In genomic region chr16:7931676-7932075, GRCm38 (mm10) we compare ENCODE assay signal across 19 mouse cellular contexts.
DNase-seq lines count a peak whose midpoint lies in the region; ATAC-seq and TF ChIP-seq lines count a peak whose summit lies in the region.
"Had no signal": no experiment of that assay in that cellular context is flagged by ENCODE, and none has a peak within 500 bp of the region (broad histone marks: within the 10 kb centered on the region; RNA-seq: fewer than 3 reads in every experiment).

No protein-coding gene starts in this region.

- no peak overlapping the region for H3K4me3 ChIP-seq in cerebellum, adult 2 months (replicated peaks; ENCODE audit: insufficient read depth, low read depth, low read length)
- H3K4me3 ChIP-seq in midbrain, embryonic 11.5 days (ENCODE audit: low read depth, low read length) = no peak overlapping the region
- H3K4me3 ChIP-seq in midbrain, embryonic 14.5 days (replicated peaks; ENCODE audit: low read depth, low read length) = no peak overlapping the region
- H3K4me3 ChIP-seq: embryonic facial prominence, embryonic 10.5 days; embryonic facial prominence, embryonic 12.5 days; forebrain, embryonic 13.5 days; forebrain, embryonic 15.5 days had no signal

- TF ChIP-seq CTCF in cerebellum, adult 2 months (IDR thresholded peaks at IDR 0.05; ENCODE audit: borderline replicate concordance, insufficient read depth, low read depth, low read length) = no peak

- H3K4me1 ChIP-seq in cerebellum, adult 2 months (ENCODE audit: control insufficient read depth, insufficient read depth, low read length) = peaks cover under 1% of the 10 kb centered on the region; the same call in 1 of the 2 replicates
- no peaks in the 10 kb centered on the region for H3K4me1 ChIP-seq in midbrain, embryonic 11.5 days (ENCODE audit: control insufficient read depth, insufficient read depth, low read length)
- H3K4me1 ChIP-seq in midbrain, embryonic 14.5 days (ENCODE audit: control insufficient read depth, insufficient read depth, low read length) = no peaks in the 10 kb centered on the region
- H3K4me1 ChIP-seq: embryonic facial prominence, embryonic 10.5 days; embryonic facial prominence, embryonic 12.5 days; forebrain, embryonic 15.5 days had no signal

- no peak for ATAC-seq in midbrain, embryonic 11.5 days (ENCODE audit: low FRiP score)
- no peak for ATAC-seq in midbrain, embryonic 14.5 days (ENCODE audit: low FRiP score, low TSS enrichment)
- ATAC-seq: activated CD4-positive, CD25-positive, alpha-beta regulatory T cell, adult 4 months; CD4-positive, CD25-positive, alpha-beta regulatory T cell, adult 4 months; forebrain, embryonic 13.5 days; forebrain, embryonic 15.5 days; forebrain, postnatal 0 days had no signal

- H3K27me3 ChIP-seq in cerebellum, adult 2 months (ENCODE audit: control insufficient read depth, insufficient read depth, low read length) = no peaks in the 10 kb centered on the region
- H3K27me3 ChIP-seq in midbrain, embryonic 11.5 days (ENCODE audit: control insufficient read depth, insufficient read depth, low read length) = no peaks in the 10 kb centered on the region
- no peaks in the 10 kb centered on the region for H3K27me3 ChIP-seq in midbrain, embryonic 14.5 days (ENCODE audit: control insufficient read depth, insufficient read depth, low read length)
- H3K27me3 ChIP-seq: CH12.LX; embryonic facial prominence, embryonic 12.5 days; forebrain, embryonic 13.5 days; forebrain, embryonic 15.5 days had no signal

- no peaks in the 10 kb centered on the region for H3K9me3 ChIP-seq in midbrain, embryonic 11.5 days (ENCODE audit: control insufficient read depth, low read length)
- H3K9me3 ChIP-seq in midbrain, embryonic 14.5 days (ENCODE audit: control insufficient read depth, low read length) = no peaks in the 10 kb centered on the region
- H3K9me3 ChIP-seq: embryonic facial prominence, embryonic 10.5 days; embryonic facial prominence, embryonic 12.5 days; forebrain, embryonic 13.5 days; forebrain, embryonic 15.5 days had no signal

- no peak for TF ChIP-seq POLR2A in cerebellum, adult 2 months (IDR thresholded peaks at IDR 0.05; ENCODE audit: borderline replicate concordance, insufficient read depth, low read length)

- no peaks in the 10 kb centered on the region for H3K36me3 ChIP-seq in midbrain, embryonic 11.5 days (ENCODE audit: control insufficient read depth, insufficient read depth, low read length)
- H3K36me3 ChIP-seq in midbrain, embryonic 14.5 days (ENCODE audit: control insufficient read depth, insufficient read depth, low read length) = no peaks in the 10 kb centered on the region
- H3K36me3 ChIP-seq: embryonic facial prominence, embryonic 10.5 days; embryonic facial prominence, embryonic 12.5 days; forebrain, embryonic 15.5 days; G1E had no signal

- WGBS in cerebellum, adult 2 months = 34% methylated on average over 6 of the region's 6 CpGs
- WGBS in midbrain, embryonic 11.5 days = 92% methylated on average over 6 of the region's 6 CpGs
- 91% methylated on average over 6 of the region's 6 CpGs for WGBS in midbrain, embryonic 14.5 days

- no peak overlapping the region for H3K4me2 ChIP-seq in midbrain, embryonic 11.5 days
- H3K4me2 ChIP-seq in midbrain, embryonic 14.5 days (ENCODE audit: low read length) = no peak overlapping the region
- H3K4me2 ChIP-seq: embryonic facial prominence, embryonic 12.5 days; forebrain, embryonic 13.5 days; forebrain, embryonic 15.5 days had no signal

- H3K27ac ChIP-seq in cerebellum, adult 2 months (ENCODE audit: insufficient read depth, low read length) = no peak overlapping the region
- no peak overlapping the region for H3K27ac ChIP-seq in midbrain, embryonic 11.5 days (ENCODE audit: low read depth, low read length)
- no peak overlapping the region for H3K27ac ChIP-seq in midbrain, embryonic 14.5 days (replicated peaks; ENCODE audit: low read depth, low read length)
- H3K27ac ChIP-seq: embryonic facial prominence, embryonic 10.5 days; embryonic facial prominence, embryonic 12.5 days; forebrain, embryonic 13.5 days; forebrain, embryonic 15.5 days had no signal

- peak; percentile 39 to 69 for DNase-seq in cerebellum, postnatal 10 days
- no peak for DNase-seq in cerebellum, adult 2 months
- DNase-seq in midbrain, embryonic 11.5 days (ENCODE audit: low spot score, missing footprints) = peak; percentile 31
- DNase-seq in midbrain, embryonic 14.5 days = no peak
- peak; percentile 6 for DNase-seq in brain, adult 2 months (ENCODE audit: low read depth, low spot score)
- DNase-seq in embryo, embryonic 10.5 days (ENCODE audit: low spot score) = no peak
- DNase-seq: adrenal gland, adult 8-10 months; B cell, adult 2 months; cerebellum, adult 11 months; cerebellum, adult 9-10 months had no signal

- H3K9ac ChIP-seq in midbrain, embryonic 11.5 days (ENCODE audit: low read length) = no peak overlapping the region
- no peak overlapping the region for H3K9ac ChIP-seq in midbrain, embryonic 14.5 days (replicated peaks; ENCODE audit: low read length)
- H3K9ac ChIP-seq: embryonic facial prominence, embryonic 12.5 days; forebrain, embryonic 13.5 days; forebrain, embryonic 15.5 days; forebrain, postnatal 0 days had no signal

Comparison
In these comparisons a context has a peak if more than half of its experiments do, and no peak if none do; other contexts are left out.
1. DNase-seq: peak in cerebellum, postnatal 10 days (2 of 2), midbrain, embryonic 11.5 days (single experiment) and brain, adult 2 months (single experiment); none in cerebellum, adult 2 months (0 of 2), midbrain, embryonic 14.5 days (single experiment) and embryo, embryonic 10.5 days (single experiment).